Mouse (Mus musculus) embryonic fibroblast, embryonic 13.5 days (primary cell): ENCODE results near the gene Pim3. TPM values are rescaled to one million over a fixed set of nuclear protein-coding genes. Genes with fewer than 3 reads are reported as not detected.
A peak's percentile ranks its signal among the peaks of the same experiment; 100 is the strongest.

Source experiments
- H3K27ac ChIP-seq: 2 replicates; pipeline ENCODE4 v1.5.1; 2012; ENCODE audit warnings: low read length, control low read depth, inconsistent platforms; ENCODE audit not compliant: insufficient read depth
- H3K4me1 ChIP-seq: 2 replicates; pipeline ENCODE4 v1.6.1; 2011; ENCODE audit warnings: low read length; ENCODE audit not compliant: control insufficient read depth, insufficient read depth
- H3K4me3 ChIP-seq: 2 replicates; pipeline ENCODE4 v1.5.1; 2011; ENCODE audit warnings: mild to moderate bottlenecking, control low read depth, low read length; ENCODE audit not compliant: insufficient read depth
- CTCF ChIP-seq: IDR thresholded peaks from 2 replicates; pipeline ENCODE4 v1.5.1; 2011; ENCODE audit warnings: mild to moderate bottlenecking, control low read depth, low read length, moderate library complexity, borderline replicate concordance; ENCODE audit not compliant: insufficient read depth
- POLR2A ChIP-seq: IDR thresholded peaks from 2 replicates; pipeline ENCODE4 v1.6.1; 2011; ENCODE audit warnings: low read depth, mild to moderate bottlenecking, control low read depth, low read length, moderate library complexity
- polyA plus RNA-seq: library from polyadenylated mRNA; stranded (reverse); fragments of >200 nt; gene quantifications from 2 replicates; pipeline ENCODE4 v1.2.4, GENCODE M21; 2011; ENCODE audit warnings: low read depth; ENCODE audit not compliant: missing spikeins, insufficient read length

Gene Pim3
- polyA plus RNA-seq, 1 experiment, result 9.6 TPM

- no peak overlapping the region for H3K4me3 ChIP-seq
- H3K27ac ChIP-seq, result no peak overlapping the region
Observed at GRCm38 (mm10) chr15:88876155-88877020, 14.4 kb downstream of the Pim3 start.

DNA sequence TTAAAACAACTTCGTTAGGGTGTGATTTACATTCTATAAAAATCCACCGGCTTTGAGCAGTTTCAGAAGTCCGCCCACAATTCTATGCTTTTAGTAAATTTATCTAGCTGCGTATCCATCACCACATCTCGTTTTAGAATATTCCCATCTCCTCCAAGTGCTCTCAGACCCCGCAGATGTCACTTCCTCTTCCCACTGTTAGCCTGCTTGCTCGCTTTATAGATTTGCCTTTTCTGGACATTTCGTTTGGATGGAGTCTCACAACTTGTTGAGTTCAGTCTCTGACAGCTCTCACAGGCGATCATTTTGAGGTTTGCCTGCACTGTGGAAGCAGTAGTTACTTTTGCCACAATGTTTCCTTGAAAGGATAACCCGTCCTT, 15.0 kb downstream of the Pim3 start:
- Histone ChIP-seq H3K4me1 (no peaks in the 10 kb centered on the region), H3K4me3 (no peak overlapping the region), H3K27ac (no peak overlapping the region)
- TF ChIP-seq POLR2A (no peak), CTCF (no peak)

More at GRCm38 (mm10) chr15:88876155-88877020, 14.4 kb downstream of the Pim3 start:
- no peak for TF ChIP-seq POLR2A
- peak; percentile 65 for TF ChIP-seq CTCF
- H3K4me1 ChIP-seq, result no peaks in the 10 kb centered on the region

- H3K4me1 ChIP-seq, result no peaks in the 10 kb centered on the region
- TF ChIP-seq POLR2A, result no peak
- TF ChIP-seq CTCF, result no peak
Observed at GRCm38 (mm10) chr15:88881253-88882044, 19.5 kb downstream of the Pim3 start.

DNA sequence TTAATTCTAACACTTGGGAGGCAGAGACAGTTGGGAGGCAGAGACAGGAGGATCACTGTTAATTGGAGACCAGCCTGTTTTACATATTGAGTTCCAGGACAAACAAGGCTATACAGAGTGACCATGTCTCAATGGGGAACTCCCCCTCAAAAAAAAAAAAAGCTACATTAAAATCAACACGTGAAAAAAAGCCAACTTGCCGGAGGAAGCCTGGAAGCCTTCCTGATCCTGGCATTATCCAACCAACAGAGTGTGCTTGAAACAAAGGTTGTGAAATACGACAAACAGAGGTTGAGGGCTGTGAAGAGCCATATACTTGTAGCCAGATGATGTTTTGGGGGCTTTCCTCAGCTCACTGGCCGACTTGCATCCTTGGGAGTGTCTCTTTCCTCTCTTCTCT, 20.9 kb downstream of the Pim3 start:
- no peak for TF ChIP-seq POLR2A
- no peak for TF ChIP-seq CTCF
- Histone ChIP-seq H3K27ac (no peak overlapping the region), H3K4me3 (no peak overlapping the region), H3K4me1 (no peaks in the 10 kb centered on the region)

More at GRCm38 (mm10) chr15:88881253-88882044, 19.5 kb downstream of the Pim3 start:
- Histone ChIP-seq H3K27ac (no peak overlapping the region), H3K4me3 (no peak overlapping the region)

DNA sequence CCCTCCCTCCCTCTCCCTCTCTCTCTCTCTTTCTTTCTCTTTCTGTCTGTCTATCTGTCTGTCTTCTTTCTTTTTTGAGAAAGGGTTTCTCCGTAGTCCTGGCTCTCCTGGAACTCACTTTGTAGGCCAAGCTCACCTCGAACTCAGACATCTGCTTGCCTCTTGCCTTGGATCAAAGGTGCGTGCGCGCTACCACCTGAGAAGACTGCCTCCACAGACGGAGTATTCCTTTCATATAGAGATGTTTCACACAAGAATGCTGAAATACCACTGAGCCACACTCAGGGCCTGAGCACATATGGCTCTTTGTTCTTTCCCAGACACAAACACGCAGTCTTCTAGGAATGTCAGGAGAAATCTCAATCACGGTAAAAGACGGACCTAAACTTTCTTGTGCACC, 21.4 kb downstream of the Pim3 start:
- Histone ChIP-seq H3K4me3 (no peak overlapping the region), H3K27ac (no peak overlapping the region), H3K4me1 (no peaks in the 10 kb centered on the region)
- TF ChIP-seq POLR2A (no peak), CTCF (no peak)

DNA sequence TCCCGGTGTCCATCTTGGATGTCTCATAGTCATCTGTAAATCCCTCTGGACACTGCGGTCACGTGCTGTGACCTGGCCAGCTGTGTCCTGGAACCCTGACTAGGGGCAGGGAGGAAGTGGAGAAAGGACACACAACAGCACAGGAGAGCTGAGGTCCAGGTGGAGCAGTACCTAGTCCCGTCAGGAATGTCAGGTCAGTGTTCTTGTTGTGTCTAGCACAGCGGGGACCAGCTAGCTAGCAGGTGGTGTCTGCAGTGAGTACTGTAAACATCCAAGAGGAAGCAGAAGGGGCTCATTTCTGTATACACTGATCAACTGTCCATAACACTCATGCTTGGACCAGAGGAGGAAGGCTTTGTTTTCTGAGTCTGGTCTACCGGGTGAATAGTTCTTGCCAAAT, 23.4 kb downstream of the Pim3 start:
- no peak for TF ChIP-seq CTCF
- no peak for TF ChIP-seq POLR2A
- H3K27ac ChIP-seq, result no peak overlapping the region
- no peak overlapping the region for H3K4me3 ChIP-seq
- H3K4me1 ChIP-seq, result no peaks in the 10 kb centered on the region

DNA sequence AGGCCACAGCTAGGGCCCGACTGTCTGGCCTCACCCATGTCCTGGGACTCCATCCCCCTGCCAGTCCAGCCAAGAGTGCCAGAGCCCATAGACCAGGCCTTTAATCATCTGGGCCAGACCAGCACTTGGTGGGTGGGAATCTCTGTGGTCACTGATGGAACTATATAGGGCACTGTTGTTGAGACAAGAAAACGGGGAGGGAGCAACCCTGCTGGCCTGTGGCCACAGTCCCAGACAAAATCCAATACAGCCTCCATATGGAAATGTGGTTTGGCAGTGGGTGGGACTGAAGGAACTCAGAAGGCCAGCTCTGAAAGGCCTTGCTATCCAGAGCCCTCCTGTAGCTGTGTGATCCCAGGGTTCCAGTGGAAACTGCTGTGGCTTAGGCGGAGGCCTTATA, 27.0 kb downstream of the Pim3 start:
- no peak overlapping the region for H3K27ac ChIP-seq
- H3K4me1 ChIP-seq, result no peaks in the 10 kb centered on the region
- no peak for TF ChIP-seq CTCF
- no peak for TF ChIP-seq POLR2A
- H3K4me3 ChIP-seq, result no peak overlapping the region

- H3K4me3 ChIP-seq, result no peak overlapping the region
- TF ChIP-seq POLR2A (no peak), CTCF (no peak)
- H3K27ac ChIP-seq, result no peak overlapping the region
Observed at GRCm38 (mm10) chr15:88889994-88890393, 28.0 kb downstream of the Pim3 start.

DNA sequence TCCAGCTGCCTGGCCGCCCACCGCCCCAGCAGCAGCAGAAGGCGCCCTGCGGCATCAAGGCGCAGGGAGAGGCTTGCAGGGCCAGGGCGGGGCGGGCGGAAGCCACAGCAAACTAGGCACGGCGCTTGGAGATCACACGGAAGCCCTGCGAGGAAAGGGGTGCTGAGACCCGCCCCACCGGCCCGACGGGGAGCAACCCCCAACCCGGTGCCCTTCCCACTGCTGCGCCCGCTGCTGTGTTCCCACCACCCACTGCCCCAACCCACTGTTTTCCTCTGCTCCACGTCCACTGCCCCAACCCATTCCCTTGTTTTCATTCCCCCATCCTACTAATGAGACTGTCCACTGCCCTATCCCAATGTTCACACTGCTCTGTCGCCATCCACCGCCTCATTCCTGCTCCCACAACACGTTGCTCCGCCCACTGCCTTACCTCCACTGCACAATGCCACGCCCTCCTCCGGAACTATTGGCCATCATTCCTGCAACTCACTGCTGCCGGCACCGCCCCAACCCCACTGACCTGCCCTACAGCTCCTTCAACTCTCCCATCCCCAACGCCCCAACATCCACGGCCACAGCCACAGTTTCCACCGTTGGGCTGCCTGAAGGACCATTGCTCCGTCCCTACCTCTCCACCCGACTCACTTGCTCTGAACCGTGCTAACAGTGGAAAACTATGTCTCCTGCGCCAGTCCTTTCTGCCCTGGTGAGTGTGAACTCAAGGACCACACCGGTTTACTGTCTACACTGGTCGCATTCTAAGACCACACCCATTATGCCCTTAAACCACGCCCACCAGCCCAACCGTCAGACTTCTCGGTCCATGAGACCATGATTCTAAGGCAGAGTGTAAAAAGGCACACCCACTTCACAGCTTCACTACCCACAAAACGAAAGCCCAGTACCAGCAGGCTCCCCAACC, 29.0 kb downstream of the Pim3 start:
- H3K27ac ChIP-seq, result no peak overlapping the region
- no peaks in the 10 kb centered on the region for H3K4me1 ChIP-seq
- peak; percentile 85 for TF ChIP-seq POLR2A
- no peak for TF ChIP-seq CTCF
- H3K4me3 ChIP-seq, result peak overlapping the region; percentile 41

More at GRCm38 (mm10) chr15:88889994-88890393, 28.0 kb downstream of the Pim3 start:
- no peaks in the 10 kb centered on the region for H3K4me1 ChIP-seq
